Mouse (Mus musculus) thymus, postnatal 10 days (tissue): ENCODE data around the gene Asf1b.

Source experiments
- DNase-seq, 2 experiments: peaks; one replicate each; pipeline ENCODE4 v3.0.0; 2021; ENCODE audit warnings: low spot score in 2 of 2

Gene Asf1b

GRCm38 (mm10) chr8:83955106-83955957 is at the start of gene Asf1b, which contains the start of gene Gm10644:
TSS of gene Asf1b (plus strand) at chr8:83955507.
TSS of gene Gm10644 (minus strand) at chr8:83955205.
- DNase-seq, result peak; percentile 91 to 95

GRCm38 (mm10) chr8:83908583-83908982 is 46.7 kb upstream of the Asf1b start:
- no peak for DNase-seq

GRCm38 (mm10) chr8:83909311-83909710 is 46.0 kb upstream of the Asf1b start:
- DNase-seq, result no peak

- no peak for DNase-seq
Observed at GRCm38 (mm10) chr8:83911809-83912731, 43.2 kb upstream of the Asf1b start.

- no peak for DNase-seq
Observed at GRCm38 (mm10) chr8:83914232-83914631, 41.1 kb upstream of the Asf1b start.

GRCm38 (mm10) chr8:83914860-83915259 is 40.4 kb upstream of the Asf1b start:
- DNase-seq, result no peak

- DNase-seq, result no peak
Observed at GRCm38 (mm10) chr8:83916015-83916414, 39.3 kb upstream of the Asf1b start.

GRCm38 (mm10) chr8:83917566-83917965 is 37.7 kb upstream of the Asf1b start:
- no peak for DNase-seq

- peak; percentile 48 to 82 for DNase-seq
Observed at GRCm38 (mm10) chr8:83921558-83921957, 33.7 kb upstream of the Asf1b start.

- no peak for DNase-seq
Observed at GRCm38 (mm10) chr8:83922727-83923126, 32.6 kb upstream of the Asf1b start.

- DNase-seq, result no peak
Observed at GRCm38 (mm10) chr8:83924585-83924984, 30.7 kb upstream of the Asf1b start.

GRCm38 (mm10) chr8:83926266-83926665 is 29.0 kb upstream of the Asf1b start:
- no peak for DNase-seq

GRCm38 (mm10) chr8:83934222-83934621 is 21.1 kb upstream of the Asf1b start:
- no peak for DNase-seq

- no peak for DNase-seq
Observed at GRCm38 (mm10) chr8:83934994-83935393, 20.3 kb upstream of the Asf1b start.

GRCm38 (mm10) chr8:83935435-83935834 is 19.9 kb upstream of the Asf1b start:
- DNase-seq, result no peak

GRCm38 (mm10) chr8:83937645-83938044 is 17.7 kb upstream of the Asf1b start:
- DNase-seq, result no peak

GRCm38 (mm10) chr8:83938330-83938729 is 17.0 kb upstream of the Asf1b start:
- DNase-seq, result no peak

- no peak for DNase-seq
Observed at GRCm38 (mm10) chr8:83941066-83941677, 14.1 kb upstream of the Asf1b start.

- DNase-seq, result no peak
Observed at GRCm38 (mm10) chr8:83942446-83942845, 12.9 kb upstream of the Asf1b start.

GRCm38 (mm10) chr8:83945540-83945939 is 9.8 kb upstream of the Asf1b start:
- DNase-seq, result no peak

GRCm38 (mm10) chr8:83954749-83955105 is 580 bp upstream of the Asf1b start:
- DNase-seq, result no peak

- DNase-seq, result no peak
Observed at GRCm38 (mm10) chr8:83955958-83956218, 581 bp downstream of the Asf1b start.
